Mouse (Mus musculus): ENCODE measurements around the gene Meaf6. TPM values are rescaled to one million over a fixed set of nuclear protein-coding genes. Genes with fewer than 3 reads are reported as not detected.

Gene Meaf6
- 10 to 100 TPM; 19.9 to 21.3 TPM for total RNA-seq (2021)

DNA sequence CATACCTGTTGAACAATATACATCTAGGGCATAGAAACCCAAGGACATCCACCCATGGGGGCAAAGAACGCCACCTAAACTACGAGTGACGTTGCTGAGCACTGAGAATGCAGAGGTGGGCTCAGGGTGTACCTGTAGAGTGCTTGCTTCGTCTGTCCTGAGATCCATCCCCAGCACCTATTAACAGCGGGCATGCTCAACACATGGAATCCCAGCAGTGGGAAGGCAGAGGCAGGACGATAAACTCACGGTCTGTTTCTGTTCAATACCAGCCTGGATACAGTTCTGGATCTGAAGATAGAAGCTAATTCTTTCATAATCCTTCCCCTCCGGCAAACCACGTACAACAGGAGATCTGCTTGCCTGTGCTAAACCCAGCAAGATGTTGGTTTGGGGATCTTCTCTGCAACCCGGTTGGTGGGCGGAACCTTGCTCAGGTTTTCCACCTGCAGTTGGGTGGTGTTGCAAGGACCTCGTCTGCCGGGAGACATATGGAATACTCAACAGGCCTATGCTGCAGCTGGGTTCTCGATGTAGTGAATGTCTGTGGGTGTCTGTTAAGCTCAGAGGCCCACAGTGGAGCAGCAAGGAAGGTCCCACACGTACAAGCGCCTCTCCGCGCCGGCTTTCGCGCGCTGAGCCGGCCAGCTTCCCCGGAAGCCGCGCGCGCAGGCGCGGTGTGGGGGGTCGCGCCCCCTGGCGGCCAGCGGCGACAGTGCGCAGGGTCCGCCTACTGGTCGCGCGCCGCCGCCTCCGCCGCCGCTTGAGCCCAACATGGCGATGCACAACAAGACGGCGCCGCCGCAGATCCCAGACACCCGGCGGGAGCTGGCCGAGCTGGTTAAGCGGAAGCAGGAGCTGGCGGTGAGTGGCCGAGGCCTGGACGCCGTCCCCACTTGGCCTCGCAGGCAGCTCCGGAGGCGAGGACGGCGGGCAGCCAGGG lies at the start of gene Meaf6:
Meaf6 (plus strand) TSS at position 732 of the 943 bp plus-strand sequence.
- intact Hi-C loops (cut with DNase I) = loop anchor here (1.0 kb wide), 1 partner anchor 18 kb away; the partner anchor contains the start of gene Snip1
- DNase-seq = peak; percentile 96 to 97

DNA sequence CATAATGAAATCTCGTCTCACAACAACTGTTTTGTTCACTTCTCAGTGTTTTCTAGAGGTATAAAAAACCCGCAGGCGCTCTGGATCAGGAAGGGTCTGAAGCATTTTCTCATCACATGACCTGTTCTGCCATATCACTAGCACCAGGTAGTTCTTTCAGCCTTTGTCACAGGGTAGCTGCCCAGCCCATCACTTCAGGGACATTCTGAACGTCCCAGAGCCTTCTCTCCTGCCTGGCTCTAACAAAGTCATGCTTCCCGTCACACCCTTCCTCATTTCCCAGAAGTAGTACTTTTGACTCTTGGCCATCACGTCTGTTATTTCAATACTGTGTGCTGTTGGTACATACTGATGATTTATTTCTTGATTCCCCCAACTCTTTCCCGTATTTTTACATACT lies 40.5 kb upstream of the Meaf6 start:
- intact Hi-C loops (cut with DNase I) = no loop called here
- DNase-seq = no peak

DNA sequence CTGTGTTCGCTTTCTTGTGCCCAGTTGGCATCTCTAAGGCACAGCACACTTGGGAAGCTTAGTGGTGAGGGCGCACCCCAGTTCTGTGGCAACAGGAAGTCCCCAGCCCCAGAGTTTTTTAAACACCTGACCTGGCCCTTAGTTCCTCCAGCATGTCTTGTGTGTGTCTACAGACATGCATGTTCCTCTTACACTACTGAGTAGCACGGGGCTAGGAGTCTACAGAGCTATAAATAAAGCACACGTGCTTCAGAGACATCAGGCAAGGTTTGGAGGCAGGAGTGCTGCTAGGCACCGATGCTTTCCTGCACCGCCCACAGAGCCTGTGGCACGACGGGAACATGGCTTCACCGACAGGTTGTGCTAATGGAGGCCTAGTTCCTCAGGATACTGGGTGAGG lies 29.5 kb upstream of the Meaf6 start:
- intact Hi-C loops (cut with DNase I) = no loop called here
- no peak for DNase-seq

DNA sequence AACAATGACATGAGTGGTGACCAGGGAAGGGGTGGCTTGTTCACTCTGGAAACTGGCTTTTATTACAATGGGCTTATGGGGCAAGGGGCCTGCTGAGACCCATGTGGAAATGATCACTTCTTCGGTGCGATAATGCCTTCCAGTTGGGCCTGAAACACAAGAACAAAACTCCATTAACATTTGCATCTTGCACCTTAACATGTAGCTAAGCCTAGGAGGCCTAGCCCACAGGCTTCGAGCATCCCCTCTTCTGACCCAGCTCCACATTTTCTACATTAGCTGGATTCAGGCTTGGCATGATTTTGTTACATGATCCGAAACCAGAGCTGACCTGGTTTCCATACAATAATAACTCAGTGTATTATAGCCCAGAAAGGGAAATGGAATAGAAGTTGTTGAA lies 28.5 kb upstream of the Meaf6 start:
- intact Hi-C loops (cut with DNase I) = no loop called here
- no peak for DNase-seq

DNA sequence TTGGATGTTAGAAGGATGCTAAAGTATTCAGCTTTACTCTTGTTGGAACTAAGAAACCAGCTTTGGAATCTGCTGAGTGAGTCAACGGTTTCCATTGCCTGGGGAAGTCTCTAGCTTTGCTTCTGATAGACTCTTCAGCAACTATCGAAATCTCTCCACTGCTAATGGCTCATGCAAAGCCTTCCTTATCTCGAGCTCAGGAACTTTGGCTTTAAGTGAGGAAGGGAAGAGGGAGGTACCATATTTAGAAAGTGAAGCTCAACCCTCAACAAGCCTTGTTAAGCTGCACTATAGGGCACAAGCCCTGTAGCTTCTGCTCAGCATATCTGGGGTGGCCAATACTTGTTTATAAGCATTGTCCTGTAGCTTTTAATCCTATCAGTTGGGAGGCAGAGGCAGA lies 27.7 kb upstream of the Meaf6 start:
- intact Hi-C loops (cut with DNase I) = no loop called here
- no peak for DNase-seq

DNA sequence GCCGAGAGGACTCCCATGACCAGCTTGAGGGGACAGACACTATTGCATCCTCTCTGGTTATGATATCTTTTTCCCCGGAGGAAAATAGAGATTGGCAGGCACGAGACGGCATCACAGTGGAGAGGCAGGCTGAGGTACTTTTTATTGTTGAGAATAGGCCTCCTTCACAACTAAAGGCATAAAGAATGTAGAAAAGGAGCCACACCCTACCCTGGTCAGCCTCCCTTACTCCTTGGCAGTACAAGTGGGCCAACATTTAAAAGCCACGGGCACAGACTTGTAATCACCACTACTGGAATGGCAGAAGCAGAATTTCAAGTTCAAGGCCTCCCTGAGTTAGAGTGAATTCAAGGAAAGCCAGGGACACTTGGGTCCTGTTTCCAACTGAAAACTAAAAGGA lies 26.9 kb upstream of the Meaf6 start:
- no peak for DNase-seq
- intact Hi-C loops (cut with DNase I) = no loop called here

DNA sequence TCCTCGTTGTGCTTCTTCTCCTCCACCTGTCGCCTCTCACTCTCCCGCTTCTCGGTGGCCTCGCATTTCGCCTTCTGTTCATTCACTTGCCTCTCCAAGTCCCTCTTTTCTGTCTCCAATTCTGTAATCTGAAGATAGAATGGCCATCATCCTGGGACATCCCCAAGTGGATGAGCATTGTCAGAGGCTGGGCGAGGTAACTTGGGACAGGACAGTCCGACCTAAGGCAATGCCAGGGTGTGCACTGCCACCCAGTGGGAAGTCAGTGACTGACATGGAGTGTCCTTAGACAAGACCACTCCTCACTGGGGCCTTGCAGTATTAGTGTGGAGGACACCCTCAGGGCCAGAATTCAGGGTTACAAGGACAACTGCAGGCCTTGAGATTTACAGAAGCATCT lies 25.9 kb upstream of the Meaf6 start:
- intact Hi-C loops (cut with DNase I) = loop anchor here (1.0 kb wide), 1 partner anchor 116 kb away; no protein-coding TSS in a partner anchor
- peak; percentile 52 to 56 for DNase-seq

DNA sequence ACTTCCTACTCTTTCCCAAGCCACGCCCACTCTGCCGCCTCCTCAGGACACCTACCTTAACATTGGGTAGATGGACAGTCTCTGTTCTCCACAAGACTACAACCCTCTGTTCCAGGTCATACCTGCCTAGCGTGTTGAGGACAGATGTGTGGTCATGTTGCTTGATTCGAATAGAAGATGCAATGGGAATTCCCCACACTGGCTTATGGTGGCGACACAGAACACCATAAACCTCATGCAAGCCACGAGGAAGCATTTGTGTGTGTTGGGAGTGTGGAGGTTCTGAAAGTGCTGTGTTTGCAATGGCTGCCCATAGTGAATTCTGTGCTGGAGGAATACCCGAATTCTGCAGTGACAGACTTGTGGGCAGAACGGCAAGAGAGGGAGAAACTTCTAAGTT lies 21.1 kb upstream of the Meaf6 start:
- no peak for DNase-seq
- intact Hi-C loops (cut with DNase I) = loop anchor here (2.0 to 10.0 kb wide), 2 partner anchors 33 to 209 kb away; partner anchors contain the start of genes 1110065P20Rik and Yrdc

DNA sequence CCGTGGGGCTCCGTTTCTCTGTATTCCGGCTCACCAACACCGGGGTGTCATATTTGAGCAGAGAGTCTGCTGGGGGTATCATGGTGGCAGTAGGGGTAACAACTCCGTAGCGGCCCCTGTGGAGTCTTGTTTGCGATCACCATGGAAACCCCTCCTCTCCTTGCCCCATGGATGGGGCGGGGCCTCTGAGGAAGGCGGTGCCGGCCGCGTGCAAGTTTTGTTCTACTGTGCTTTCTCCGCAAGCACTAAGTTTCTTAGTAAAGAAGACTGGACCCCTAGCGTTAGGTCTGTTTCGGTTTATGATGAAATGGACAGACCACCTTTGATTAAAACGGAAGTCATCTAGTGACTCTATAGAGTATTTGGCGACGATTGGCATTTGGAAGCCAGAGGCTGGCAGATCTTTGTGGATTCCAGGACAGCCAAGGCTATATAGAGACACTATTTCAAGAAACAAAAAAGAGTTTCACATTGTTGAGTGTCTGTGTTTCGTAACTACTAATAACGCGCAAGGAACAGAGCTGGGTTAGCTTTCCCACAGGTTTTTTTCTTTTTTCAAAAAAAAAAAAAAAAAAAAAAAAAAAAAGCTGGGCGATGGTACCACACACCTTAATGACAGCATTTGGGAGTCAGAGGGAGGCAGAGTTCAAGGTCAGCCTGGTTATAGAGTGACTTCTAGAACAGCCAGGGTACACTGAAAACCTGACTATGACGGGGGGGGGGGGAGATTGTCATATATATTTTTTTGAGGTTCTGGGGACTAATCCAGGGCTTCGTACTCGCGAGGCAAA lies 19.2 kb upstream of the Meaf6 start, which contains the start of gene Dnali1:
Dnali1 (minus strand) TSS at position 187 of the 791 bp plus-strand sequence.
- DNase-seq = peak; percentile 55 to 62
- intact Hi-C loops (cut with DNase I) = loop anchor here (1.0 to 10.0 kb wide), 3 partner anchors 20 to 211 kb away; partner anchors contain the start of genes 1110065P20Rik, Meaf6 and Yrdc

DNA sequence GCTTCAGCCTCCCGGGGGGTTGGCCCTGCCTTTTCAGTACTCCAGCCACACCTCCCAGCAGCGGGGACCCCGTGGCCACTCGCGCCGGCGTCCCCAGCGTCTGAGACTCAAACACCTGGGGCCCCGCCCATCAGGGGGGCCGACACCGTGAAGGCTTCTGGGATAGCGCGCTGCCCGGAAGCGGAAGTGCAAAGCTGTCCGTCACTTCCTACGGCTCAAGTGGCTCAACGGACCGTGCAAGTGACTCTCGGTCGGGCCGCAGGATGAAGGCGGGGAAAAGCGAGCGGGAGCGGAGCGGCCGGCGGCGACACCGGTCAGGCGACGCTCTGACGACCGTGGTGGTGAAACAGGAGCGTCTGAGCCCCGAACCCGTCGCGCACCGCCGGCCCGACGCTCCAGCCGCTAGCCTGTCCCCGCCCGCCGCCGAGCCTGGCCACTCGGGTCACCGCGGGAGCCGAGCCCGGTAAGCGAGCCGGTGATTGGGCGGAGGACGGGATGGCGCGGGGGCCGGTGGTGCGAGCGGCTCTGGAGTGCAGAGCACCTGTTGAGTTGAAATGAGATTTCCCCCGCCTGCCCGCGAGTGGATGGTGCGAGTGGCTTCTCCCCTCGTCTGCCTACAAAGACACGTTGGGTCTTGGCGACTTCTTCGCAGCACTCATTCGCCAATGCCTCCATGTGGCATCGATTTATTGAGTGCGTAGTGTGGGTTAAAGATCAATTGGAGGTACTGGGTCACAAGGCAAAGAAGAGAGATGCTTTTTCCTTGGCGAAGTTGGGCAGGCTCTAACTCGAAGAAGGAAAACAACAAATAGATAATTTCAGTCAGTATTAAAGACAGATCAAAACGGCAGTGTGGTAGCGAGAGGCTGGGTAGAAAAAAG lies 18.2 kb upstream of the Meaf6 start, which contains the start of gene Snip1:
Snip1 (plus strand) TSS at position 183 of the 881 bp plus-strand sequence.
- intact Hi-C loops (cut with DNase I) = loop anchor here (1.0 to 10.0 kb wide), 2 partner anchors 19 to 212 kb away; partner anchors contain the start of genes 1110065P20Rik, Meaf6 and Yrdc
- DNase-seq = peak; percentile 94 to 96

DNA sequence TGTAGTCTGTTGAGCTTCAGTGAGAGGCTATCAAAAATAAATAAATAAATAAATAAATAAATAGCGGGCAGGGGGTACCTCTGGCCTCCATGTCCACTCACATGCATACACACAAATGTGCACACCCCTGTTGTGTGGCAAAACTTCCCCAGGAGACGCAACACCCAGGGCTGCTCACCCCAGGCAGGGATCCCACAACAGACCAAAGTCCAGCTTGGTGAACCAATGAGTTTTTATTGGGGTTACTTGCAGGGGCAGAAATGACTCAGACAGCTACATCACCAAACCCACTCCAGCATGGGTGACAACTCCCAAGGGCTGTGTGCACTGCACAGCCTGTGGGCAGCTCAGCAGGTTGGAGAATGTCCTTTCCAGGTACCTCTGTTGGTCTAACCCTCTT lies 7.2 kb upstream of the Meaf6 start:
- intact Hi-C loops (cut with DNase I) = no loop called here
- DNase-seq = no peak

DNA sequence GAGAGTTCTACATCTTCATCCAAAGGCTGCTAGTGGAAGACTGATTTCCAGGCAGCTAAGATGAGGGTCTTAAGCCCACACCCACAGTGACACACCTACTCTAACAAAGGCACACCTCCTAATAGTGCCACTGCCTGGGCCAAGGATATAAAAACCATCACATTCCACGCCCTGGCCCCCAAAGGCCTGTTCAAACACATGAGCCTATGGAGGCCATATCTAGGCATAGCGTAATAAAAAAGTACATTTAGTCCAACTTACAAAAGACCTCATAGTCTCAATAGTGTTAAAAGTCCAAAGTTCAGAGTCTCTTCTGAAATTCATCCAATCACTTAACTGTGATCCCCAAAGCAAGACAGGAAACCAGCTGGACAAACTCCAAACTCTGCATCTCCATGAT lies 6.2 kb upstream of the Meaf6 start:
- intact Hi-C loops (cut with DNase I) = no loop called here
- DNase-seq = no peak

DNA sequence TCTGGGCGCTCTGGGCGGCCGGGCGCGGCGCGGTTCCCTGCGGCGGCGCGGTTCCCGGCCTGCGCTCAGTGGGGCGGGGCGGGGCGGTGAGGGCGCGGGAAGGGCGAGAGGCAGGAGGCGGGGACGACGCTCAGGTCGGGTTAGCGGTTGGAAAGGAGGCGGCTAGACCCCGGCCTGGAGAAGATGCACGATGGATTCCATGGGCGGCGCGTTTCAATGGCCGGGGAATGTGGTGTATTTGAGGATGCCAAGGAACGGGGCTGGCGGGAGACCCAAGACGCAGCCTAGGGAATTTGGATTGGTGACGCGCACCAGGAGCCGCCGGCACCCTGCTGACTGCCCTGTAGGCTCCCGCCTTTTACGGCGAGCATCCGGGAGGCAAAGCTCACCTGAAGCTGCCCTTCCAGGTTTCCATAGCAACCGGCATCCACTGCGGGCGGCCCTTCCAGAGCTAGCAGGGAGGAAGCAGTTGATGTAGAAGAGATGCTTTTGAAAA lies 460 bp downstream of the Meaf6 start:
- no peak for DNase-seq
- intact Hi-C loops (cut with DNase I) = loop anchor here (1.0 kb wide), 1 partner anchor 19 kb away; the partner anchor contains the start of gene Snip1

DNA sequence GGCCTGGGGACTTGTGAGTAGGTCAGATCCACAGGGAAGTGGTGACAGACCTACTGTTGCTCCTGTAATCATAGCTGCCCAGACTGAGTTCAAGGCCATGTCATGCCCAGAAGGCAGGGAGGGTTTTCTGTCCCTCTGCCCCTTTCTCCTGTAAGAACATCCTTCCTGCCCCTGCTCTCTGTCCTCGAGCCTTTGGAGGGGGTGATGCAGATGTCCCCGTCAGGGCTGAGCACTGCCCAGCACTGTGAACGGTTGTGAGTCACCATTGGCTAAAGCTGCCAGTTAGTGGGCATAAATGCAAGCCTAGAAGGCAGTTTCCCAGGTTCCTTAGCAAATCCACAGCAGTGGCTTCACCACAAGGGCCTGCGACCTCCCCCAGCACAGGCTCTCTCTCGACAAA lies 8.1 kb downstream of the Meaf6 start:
- intact Hi-C loops (cut with DNase I) = no loop called here
- no peak for DNase-seq

DNA sequence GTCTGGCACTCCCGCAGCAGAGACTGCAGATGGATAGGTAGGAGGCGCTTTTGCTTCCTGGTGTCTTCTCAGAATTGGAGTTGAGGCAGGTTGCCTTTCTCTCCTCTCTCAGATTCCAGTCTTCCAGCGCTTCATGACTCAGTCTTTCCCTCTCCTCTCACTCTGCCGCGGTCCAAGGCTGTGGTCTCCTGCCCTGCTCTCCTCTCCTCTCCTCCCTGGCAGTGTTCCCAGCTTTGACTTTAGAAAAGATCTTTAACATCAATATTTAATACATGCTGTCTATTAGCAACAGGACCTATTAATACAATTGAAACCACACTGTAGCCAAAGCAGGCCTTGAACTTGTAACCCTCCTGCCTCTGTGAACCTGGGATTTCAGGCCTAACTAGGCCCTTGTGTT lies 11.1 kb downstream of the Meaf6 start:
- no peak for DNase-seq
- intact Hi-C loops (cut with DNase I) = no loop called here

DNA sequence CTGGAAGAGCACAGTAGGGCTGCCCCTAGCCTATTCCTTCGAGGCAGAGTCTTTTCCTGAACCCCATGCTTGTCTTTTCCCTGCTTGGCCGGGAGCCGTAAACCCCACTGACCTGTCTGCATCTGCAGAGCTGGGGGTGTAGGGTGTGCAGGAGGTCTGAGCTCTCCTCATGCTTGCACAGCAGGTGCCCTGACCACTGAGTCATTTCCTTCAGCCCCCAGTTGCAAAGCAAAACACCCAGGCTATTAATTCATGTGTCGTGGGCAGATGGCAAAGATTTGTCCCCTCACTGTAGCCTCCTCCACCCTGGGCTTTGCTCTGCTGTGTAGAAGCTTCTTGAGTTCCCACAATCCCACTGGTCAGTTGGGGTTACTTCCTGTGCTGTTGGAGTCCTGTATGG lies 12.5 kb downstream of the Meaf6 start:
- intact Hi-C loops (cut with DNase I) = no loop called here
- DNase-seq = no peak

DNA sequence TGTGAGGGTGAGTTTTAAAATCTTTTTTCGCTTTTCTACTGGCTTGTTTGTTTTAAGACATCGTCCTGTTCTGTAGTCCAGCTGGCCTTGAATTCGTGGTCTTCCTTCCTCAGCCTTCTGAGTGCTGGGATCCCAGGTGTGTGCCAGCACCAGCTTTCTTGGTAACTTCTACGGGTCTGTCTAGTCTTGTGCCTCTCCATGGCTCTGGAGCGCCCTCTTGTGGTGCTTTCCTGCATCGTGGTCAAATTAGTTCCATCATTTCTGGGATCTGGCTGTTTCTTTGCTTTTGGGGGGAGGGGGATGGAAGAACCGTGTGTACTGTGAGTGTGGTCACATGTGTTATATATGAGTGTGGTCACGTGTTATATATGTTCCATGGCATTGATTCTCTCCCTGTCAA lies 14.5 kb downstream of the Meaf6 start:
- intact Hi-C loops (cut with DNase I) = loop anchor here (1.0 kb wide), 1 partner anchor 156 kb away; no protein-coding TSS in a partner anchor
- peak; percentile 82 to 92 for DNase-seq

DNA sequence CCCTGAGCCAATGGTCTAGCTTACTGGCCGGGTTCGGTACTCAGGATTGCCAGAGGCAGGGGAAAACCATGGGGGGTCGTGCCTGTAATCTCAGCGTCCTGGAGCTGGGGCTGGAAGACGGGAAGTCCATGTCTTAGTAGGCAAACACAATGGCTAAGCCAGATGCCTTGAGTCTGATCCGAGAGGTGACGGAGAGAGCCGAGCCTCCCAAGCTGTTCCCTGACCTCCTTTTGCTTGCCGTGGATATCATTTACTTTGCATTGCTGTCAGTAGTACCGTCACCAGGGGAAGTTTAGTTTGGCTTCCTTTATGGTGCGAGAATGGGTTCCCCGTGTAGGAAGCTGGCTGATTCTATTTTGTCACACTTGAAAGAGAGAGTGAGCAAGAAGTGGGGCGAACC lies 16.4 kb downstream of the Meaf6 start:
- intact Hi-C loops (cut with DNase I) = no loop called here
- DNase-seq = no peak

DNA sequence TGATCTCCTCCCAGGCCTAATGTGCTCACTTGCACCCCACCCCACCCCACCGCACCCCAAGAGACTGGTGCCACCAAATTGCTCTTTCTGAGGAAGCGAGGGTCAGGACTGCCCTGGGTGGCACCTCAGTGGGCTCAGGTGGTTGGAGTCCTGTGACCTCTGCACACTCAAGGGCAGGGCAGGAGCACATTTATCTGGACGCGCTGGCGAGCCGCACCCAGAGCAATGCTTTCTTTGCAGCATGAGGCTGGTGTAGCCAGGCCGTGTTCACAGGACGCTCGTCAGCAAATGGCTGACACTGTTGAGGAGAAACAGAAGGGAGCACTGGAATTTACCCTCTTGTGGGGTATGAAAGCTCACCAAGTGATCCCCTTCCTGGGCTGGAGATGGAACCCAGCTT lies 20.4 kb downstream of the Meaf6 start:
- no peak for DNase-seq
- intact Hi-C loops (cut with DNase I) = no loop called here

DNA sequence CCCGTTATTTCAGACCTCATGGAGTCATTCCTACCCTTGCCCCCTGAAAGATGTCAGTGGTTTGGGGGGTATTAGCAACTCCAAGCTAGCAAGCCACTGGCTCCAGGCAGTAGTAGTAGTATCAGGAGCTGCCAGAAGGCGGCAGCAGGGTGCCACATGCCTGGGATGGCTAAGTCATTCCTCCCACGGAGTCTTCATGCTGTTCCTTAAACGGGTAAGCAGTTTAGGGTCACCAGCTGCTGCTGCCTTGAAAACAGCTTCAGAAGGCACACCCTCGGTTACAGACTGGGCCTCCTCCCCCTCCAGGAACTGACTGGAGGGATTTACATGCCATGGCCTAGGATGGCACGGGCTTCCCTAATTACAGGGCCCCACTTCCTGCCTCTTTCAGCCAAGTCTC lies 29.7 kb downstream of the Meaf6 start:
- intact Hi-C loops (cut with DNase I) = loop anchor here (2.0 kb wide), 1 partner anchor 46 kb away; no protein-coding TSS in a partner anchor
- DNase-seq = peak; percentile 86 to 90
